Mouse (Mus musculus): ENCODE results near the gene Hoxa4. TPM values are rescaled to one million over a fixed set of nuclear protein-coding genes. Genes with fewer than 3 reads are reported as not detected.

Hoxa4 gene
- total and polyA plus RNA-seq, 2 experiments from 2014 or later, result 0.22 TPM; not detected in 1

DNA sequence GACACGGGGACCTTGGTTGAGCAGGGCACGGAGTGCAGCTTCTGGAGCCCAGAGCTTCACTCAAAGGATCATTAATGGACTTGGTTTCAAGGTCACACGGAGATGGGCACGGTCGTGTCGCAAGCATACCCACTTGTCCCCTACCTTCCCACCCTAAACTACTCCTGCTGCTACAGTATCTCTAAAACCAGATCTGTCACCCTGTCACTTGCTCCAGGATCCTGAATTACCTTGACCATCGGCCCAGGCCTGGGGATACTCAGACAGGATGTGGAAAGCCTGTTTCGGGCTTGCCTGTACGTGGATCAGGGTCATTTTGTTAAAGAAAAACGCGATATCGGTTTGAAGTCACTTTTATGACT is 18.1 kb upstream of the Hoxa4 start:
- Histone ChIP-seq H3K36me3 (ENCODE audit: insufficient read depth, low read length) (no peaks in the 10 kb centered on the region), H3K4me1 (ENCODE audit: insufficient read depth, low read length) (no peaks in the 10 kb centered on the region), H3K27me3 (ENCODE audit: insufficient read depth, low read length) (peaks cover 96% of the 10 kb centered on the region), H3K4me3 (ENCODE audit: low read depth, low read length) (no peak overlapping the region), H3K9me3 (ENCODE audit: low read length) (no peaks in the 10 kb centered on the region), H3K4me2 (ENCODE audit: low read depth, low read length, poor library complexity, severe bottlenecking) (no peak overlapping the region), H3K9ac (replicated peaks; ENCODE audit: low read length, poor library complexity, severe bottlenecking) (no peak overlapping the region), H3K27ac (ENCODE audit: low read depth, low read length) (no peak overlapping the region)
- DNase-seq (ENCODE audit: low spot score), result no peak
- no peak for TF ChIP-seq CTCF (IDR thresholded peaks at IDR 0.05)
- no peak for ATAC-seq (ENCODE audit: low FRiP score)
- WGBS, result 8% methylated on average over 12 of the region's 12 CpGs

DNA sequence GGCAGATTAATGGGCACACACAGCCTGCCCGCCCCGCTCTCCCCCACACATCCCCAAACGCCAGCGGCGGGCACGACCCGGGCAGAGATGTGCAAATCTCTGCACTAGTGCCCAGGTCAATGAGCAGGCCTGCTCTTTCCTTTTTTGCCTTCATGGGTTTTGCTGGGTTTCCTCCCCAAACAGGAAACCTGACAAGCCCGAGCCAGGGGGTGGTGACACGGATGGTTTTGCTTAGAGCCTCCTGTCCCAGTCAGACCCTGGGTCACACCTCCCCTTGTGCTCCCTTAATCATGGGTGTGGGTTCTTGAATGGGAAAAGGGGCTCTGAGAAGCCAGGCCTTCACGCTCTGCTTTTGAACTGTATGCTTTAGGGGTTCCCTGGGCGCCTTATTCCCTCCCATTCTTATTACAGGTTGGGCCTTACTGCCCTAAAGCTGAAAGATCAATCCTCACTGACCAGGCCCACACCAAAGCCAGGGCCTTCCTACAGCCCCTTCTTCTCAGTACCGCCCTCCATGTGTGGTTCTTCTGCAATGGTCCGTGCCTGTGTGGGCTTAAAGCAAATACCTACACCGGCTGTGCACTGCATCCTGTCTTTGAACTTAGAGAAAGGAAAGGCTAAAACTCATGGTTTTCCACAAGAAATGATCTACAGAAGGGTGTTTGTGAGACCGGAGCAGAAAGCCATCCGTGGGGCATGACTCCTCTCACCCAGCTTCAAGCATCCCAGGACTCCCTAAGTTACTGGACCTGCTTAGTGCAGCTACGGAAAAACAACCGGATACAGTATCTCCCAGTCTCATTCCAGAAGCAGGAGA is 17.5 kb upstream of the Hoxa4 start:
- no peak for TF ChIP-seq CTCF (IDR thresholded peaks at IDR 0.05)
- H3K9ac ChIP-seq (replicated peaks; ENCODE audit: low read length, poor library complexity, severe bottlenecking), result no peak overlapping the region
- DNase-seq (ENCODE audit: low spot score) (no peak), ATAC-seq (ENCODE audit: low FRiP score) (no peak)
- no peaks in the 10 kb centered on the region for H3K36me3 ChIP-seq (ENCODE audit: insufficient read depth, low read length)
- 3% methylated on average over 18 of the region's 18 CpGs for WGBS
- H3K9me3 ChIP-seq (ENCODE audit: low read length), result no peaks in the 10 kb centered on the region
- peaks cover 96% of the 10 kb centered on the region for H3K27me3 ChIP-seq (ENCODE audit: insufficient read depth, low read length)
- H3K4me2 ChIP-seq (ENCODE audit: low read depth, low read length, poor library complexity, severe bottlenecking), result no peak overlapping the region
- no peak overlapping the region for H3K27ac ChIP-seq (ENCODE audit: low read depth, low read length)
- no peaks in the 10 kb centered on the region for H3K4me1 ChIP-seq (ENCODE audit: insufficient read depth, low read length)
- no peak overlapping the region for H3K4me3 ChIP-seq (ENCODE audit: low read depth, low read length)

DNA sequence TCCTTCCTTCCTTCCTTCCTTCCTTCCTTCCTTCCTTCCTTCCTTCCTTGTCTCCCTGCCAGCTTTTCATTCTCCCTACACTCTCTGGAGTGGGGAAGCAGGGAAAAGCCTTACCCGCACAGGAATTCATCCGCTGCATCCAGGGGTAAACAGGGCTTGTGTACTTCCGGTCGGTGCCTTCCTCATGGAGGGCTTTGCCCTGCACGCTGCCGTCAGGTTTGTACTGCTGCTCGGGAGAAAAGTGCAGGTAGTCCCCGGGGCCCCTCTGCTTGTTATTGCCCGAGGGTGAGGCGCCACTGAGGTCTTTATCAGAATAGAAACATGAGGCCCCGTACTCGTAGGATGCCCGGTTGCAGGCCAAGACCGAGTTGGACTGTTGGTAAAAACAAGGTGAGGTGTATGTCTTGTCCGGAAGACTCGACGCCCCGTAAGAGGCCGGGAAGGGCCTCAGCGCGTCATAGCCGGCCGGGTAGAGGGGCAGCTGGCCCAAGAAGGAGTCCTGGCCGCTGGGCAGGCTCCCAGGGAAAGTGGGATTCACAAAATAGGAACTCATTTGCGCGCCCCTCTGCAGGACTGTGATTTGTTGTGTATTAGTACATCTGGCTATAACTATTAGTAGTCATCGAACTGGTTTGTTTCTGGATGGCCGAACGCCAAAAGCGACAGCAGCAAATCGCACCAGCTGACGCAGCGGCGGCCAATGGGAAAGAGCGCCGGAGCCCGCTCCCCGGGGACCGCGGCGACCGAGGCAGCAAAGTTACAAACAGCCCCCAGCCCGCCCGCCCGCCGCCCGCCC is 16.7 kb upstream of the Hoxa4 start, which contains the start of gene Hoxa6:
TSS of gene Hoxa6 (minus strand) at position 651 of the 796 bp plus-strand sequence.
- H3K4me1 ChIP-seq (ENCODE audit: insufficient read depth, low read length), result no peaks in the 10 kb centered on the region
- H3K27ac ChIP-seq (ENCODE audit: low read depth, low read length), result no peak within 1 kb of the TSS
- peaks cover 96% of the 10 kb centered on the region for H3K27me3 ChIP-seq (ENCODE audit: insufficient read depth, low read length)
- H3K4me2 ChIP-seq (ENCODE audit: low read depth, low read length, poor library complexity, severe bottlenecking), result no peak within 1 kb of the TSS
- H3K9ac ChIP-seq (replicated peaks; ENCODE audit: low read length, poor library complexity, severe bottlenecking), result no peak within 1 kb of the TSS
- under 1% methylated on average over 47 of the region's 47 CpGs for WGBS
- no peaks in the 10 kb centered on the region for H3K9me3 ChIP-seq (ENCODE audit: low read length)
- H3K4me3 ChIP-seq (ENCODE audit: low read depth, low read length), result no peak within 1 kb of the TSS
- no peak for TF ChIP-seq CTCF (IDR thresholded peaks at IDR 0.05)
- peak; percentile 51 for DNase-seq (ENCODE audit: low spot score)
- no peak for ATAC-seq (ENCODE audit: low FRiP score)
- no peaks in the 10 kb centered on the region for H3K36me3 ChIP-seq (ENCODE audit: insufficient read depth, low read length)

GRCm38 (mm10) chr6:52207684-52207976 is 16.1 kb upstream of the Hoxa4 start:
- DNase-seq (ENCODE audit: low spot score) (no peak), ATAC-seq (ENCODE audit: low FRiP score) (no peak)
- Histone ChIP-seq H3K4me2 (ENCODE audit: low read depth, low read length, poor library complexity, severe bottlenecking) (no peak overlapping the region), H3K4me1 (ENCODE audit: insufficient read depth, low read length) (no peaks in the 10 kb centered on the region), H3K9me3 (ENCODE audit: low read length) (no peaks in the 10 kb centered on the region), H3K4me3 (ENCODE audit: low read depth, low read length) (no peak overlapping the region), H3K27ac (ENCODE audit: low read depth, low read length) (no peak overlapping the region), H3K9ac (replicated peaks; ENCODE audit: low read length, poor library complexity, severe bottlenecking) (no peak overlapping the region), H3K36me3 (ENCODE audit: insufficient read depth, low read length) (no peaks in the 10 kb centered on the region), H3K27me3 (ENCODE audit: insufficient read depth, low read length) (peaks cover 96% of the 10 kb centered on the region)
- TF ChIP-seq CTCF (IDR thresholded peaks at IDR 0.05), result no peak

- Histone ChIP-seq H3K4me1 (ENCODE audit: insufficient read depth, low read length) (no peaks in the 10 kb centered on the region), H3K36me3 (ENCODE audit: insufficient read depth, low read length) (no peaks in the 10 kb centered on the region), H3K4me2 (ENCODE audit: low read depth, low read length, poor library complexity, severe bottlenecking) (no peak overlapping the region), H3K27ac (ENCODE audit: low read depth, low read length) (no peak overlapping the region), H3K4me3 (ENCODE audit: low read depth, low read length) (no peak overlapping the region), H3K27me3 (ENCODE audit: insufficient read depth, low read length) (peaks cover 97% of the 10 kb centered on the region), H3K9me3 (ENCODE audit: low read length) (no peaks in the 10 kb centered on the region), H3K9ac (replicated peaks; ENCODE audit: low read length, poor library complexity, severe bottlenecking) (no peak overlapping the region)
- WGBS, result 6% methylated on average over 4 of the region's 4 CpGs
- ATAC-seq (ENCODE audit: low FRiP score) (no peak), DNase-seq (ENCODE audit: low spot score) (no peak)
- TF ChIP-seq CTCF (IDR thresholded peaks at IDR 0.05), result no peak
These were observed 15.5 kb upstream of the Hoxa4 start for GRCm38 (mm10) chr6:52206882-52207683.

Measured in midbrain, postnatal 0 days (tissue).